Mouse (Mus musculus): ENCODE data around the gene Pms2. TPM values are rescaled to one million over a fixed set of nuclear protein-coding genes. Genes with fewer than 3 reads are reported as not detected.

Pms2 gene
- polyA plus RNA-seq, 1 experiment from 2014 or later = 30.8 TPM

Other genes with a start within 250 kb of the Pms2 start
- 21.8 TPM in 2 replicates for gene Usp42, start 177.7 kb upstream of the Pms2 start, polyA plus RNA-seq (2014; fragmentation: Nextera tagmentation; extraction: Ambion mirVana)
- gene Eif2ak1, start 92.2 kb upstream of the Pms2 start, polyA plus RNA-seq (2014; fragmentation: Nextera tagmentation; extraction: Ambion mirVana) = 34.4 TPM in 2 replicates
- 0.36 and 0.38 TPM in 2 replicates for gene Ankrd61, start 12.3 kb upstream of the Pms2 start, polyA plus RNA-seq (2014; fragmentation: Nextera tagmentation; extraction: Ambion mirVana)
- 94.9 and 95.8 TPM in 2 replicates for gene Aimp2, start 117 bp upstream of the Pms2 start, polyA plus RNA-seq (2014; fragmentation: Nextera tagmentation; extraction: Ambion mirVana)
- gene Gm42421, start 18.2 kb downstream of the Pms2 start, polyA plus RNA-seq (2014; fragmentation: Nextera tagmentation; extraction: Ambion mirVana) = 0.65 TPM in 1 of 2 replicates, not detected in the other
- gene Rsph10b, start 23.1 kb downstream of the Pms2 start, polyA plus RNA-seq (2014; fragmentation: Nextera tagmentation; extraction: Ambion mirVana) = 0.60 and 1.4 TPM in 2 replicates
- gene Ccz1, start 104.9 kb downstream of the Pms2 start, polyA plus RNA-seq (2014; fragmentation: Nextera tagmentation; extraction: Ambion mirVana) = 78.0 and 80.7 TPM in 2 replicates
- gene Ocm, start 116.7 kb downstream of the Pms2 start, polyA plus RNA-seq (2014; fragmentation: Nextera tagmentation; extraction: Ambion mirVana) = 0.55 TPM in 1 of 2 replicates, not detected in the other
- 5.2 and 5.6 TPM in 2 replicates for gene Lmtk2, start 190.5 kb downstream of the Pms2 start, polyA plus RNA-seq (2014; fragmentation: Nextera tagmentation; extraction: Ambion mirVana)

All from stomach, embryonic 14.5 days (tissue).